Mouse (Mus musculus) heart, embryonic 11.5 days (tissue): Measurements from ENCODE around the gene Tln2. TPM values are rescaled to one million over a fixed set of nuclear protein-coding genes. Genes with fewer than 3 reads are reported as not detected.

Experiments used
- ATAC-seq: fragments of 200-750 bp; cut with Nextera tagmentation; replicated peaks from 2 replicates; pipeline ENCODE4 v1.8.0; 2017; ENCODE audit warnings: moderate library complexity; ENCODE audit not compliant: insufficient number of reproducible peaks, low FRiP score, low TSS enrichment
- H3K27ac ChIP-seq: fragments of 300-500 bp; sonication (generic); 2 replicates; pipeline ENCODE4 v1.5.1; 2014; ENCODE audit warnings: mild to moderate bottlenecking, low read depth, low read length
- H3K27me3 ChIP-seq: fragments of 300-500 bp; sonication (generic); 2 replicates; pipeline ENCODE4 v1.6.1; 2014; ENCODE audit warnings: mild to moderate bottlenecking, low read length, mixed read lengths; ENCODE audit not compliant: control insufficient read depth, insufficient read depth
- H3K36me3 ChIP-seq: fragments of 300-500 bp; sonication (generic); 2 replicates; pipeline ENCODE4 v1.6.1; 2014; ENCODE audit warnings: mild to moderate bottlenecking, low read length, moderate library complexity, mixed read lengths; ENCODE audit not compliant: control insufficient read depth, insufficient read depth
- H3K4me1 ChIP-seq: fragments of 300-500 bp; sonication (generic); 2 replicates; pipeline ENCODE4 v1.6.1; 2014; ENCODE audit warnings: low read length; ENCODE audit not compliant: control insufficient read depth, insufficient read depth
- H3K4me2 ChIP-seq: fragments of 300-500 bp; sonication (generic); 2 replicates; pipeline ENCODE4 v1.6.1; 2014; ENCODE audit warnings: mild to moderate bottlenecking, moderate library complexity
- H3K4me3 ChIP-seq: fragments of 300-500 bp; sonication (generic); 2 replicates; pipeline ENCODE4 v1.5.1; 2014; ENCODE audit warnings: low read depth, low read length
- H3K9ac ChIP-seq: fragments of 300-500 bp; sonication (generic); 2 replicates; pipeline ENCODE4 v1.6.1; 2014; ENCODE audit warnings: mild to moderate bottlenecking, low read depth, low read length, moderate library complexity
- H3K9me3 ChIP-seq: fragments of 300-500 bp; sonication (generic); replicated peaks from 2 replicates; pipeline ENCODE4 v1.6.1; 2016; ENCODE audit warnings: low read length; ENCODE audit not compliant: control insufficient read depth
- WGBS: fragments of 180-500 bp; shearing (Covaris S2); extraction: QIAGEN DNeasy Blood & Tissue Kit; methylation state at CpG from one replicate; pipeline ENCODE4 v1.1.7; 2014; ENCODE audit not compliant: insufficient replicate concordance; 5-methylcytosine and 5-hydroxymethylcytosine counted together
- polyA plus RNA-seq: library from polyadenylated mRNA; unstranded; fragments of >200 nt; fragmentation: Nextera tagmentation; extraction: Ambion mirVana; gene quantifications from 2 replicates; pipeline ENCODE4 v1.2.1, GENCODE M21; 2014

Tln2 gene
- polyA plus RNA-seq, 1 experiment from 2014 or later = 43.8 TPM

GRCm38 (mm10) chr9:67303986-67304385 is 255.5 kb downstream of the Tln2 start:
- no peak overlapping the region for H3K9ac ChIP-seq
- no peaks in the 10 kb centered on the region for H3K9me3 ChIP-seq
- no peak overlapping the region for H3K4me3 ChIP-seq
- H3K27ac ChIP-seq = no peak overlapping the region
- no peak overlapping the region for H3K4me2 ChIP-seq
- H3K36me3 ChIP-seq = peaks cover 3% of the 10 kb centered on the region; the same call in 1 of the 2 replicates
- H3K4me1 ChIP-seq = no peaks in the 10 kb centered on the region
- no peak for ATAC-seq
- no peaks in the 10 kb centered on the region for H3K27me3 ChIP-seq

DNA sequence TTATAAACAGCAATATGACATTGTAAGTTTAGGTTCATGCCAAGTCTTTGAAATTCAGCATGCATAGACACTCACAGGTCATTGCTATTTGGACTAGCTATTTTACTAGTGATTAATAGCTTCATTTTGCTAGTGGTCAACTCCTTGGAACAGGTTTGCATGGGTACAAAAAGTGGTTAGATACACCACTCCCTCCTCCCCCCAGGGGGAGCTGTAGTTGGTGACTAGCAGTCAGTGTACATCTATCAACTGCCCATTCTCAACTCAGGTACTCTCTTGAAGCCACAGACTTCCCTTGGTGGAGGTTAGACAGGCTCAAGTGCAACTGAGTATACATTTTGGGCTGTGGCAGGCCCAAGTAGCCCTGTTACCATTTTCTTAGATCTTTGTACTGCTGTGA is 256.5 kb downstream of the Tln2 start:
- Histone ChIP-seq H3K4me1 (no peaks in the 10 kb centered on the region), H3K4me3 (no peak overlapping the region), H3K9ac (no peak overlapping the region), H3K9me3 (no peaks in the 10 kb centered on the region), H3K4me2 (no peak overlapping the region), H3K27ac (no peak overlapping the region), H3K36me3 (peaks cover 3% of the 10 kb centered on the region; the same call in 1 of the 2 replicates), H3K27me3 (no peaks in the 10 kb centered on the region)
- no peak for ATAC-seq

DNA sequence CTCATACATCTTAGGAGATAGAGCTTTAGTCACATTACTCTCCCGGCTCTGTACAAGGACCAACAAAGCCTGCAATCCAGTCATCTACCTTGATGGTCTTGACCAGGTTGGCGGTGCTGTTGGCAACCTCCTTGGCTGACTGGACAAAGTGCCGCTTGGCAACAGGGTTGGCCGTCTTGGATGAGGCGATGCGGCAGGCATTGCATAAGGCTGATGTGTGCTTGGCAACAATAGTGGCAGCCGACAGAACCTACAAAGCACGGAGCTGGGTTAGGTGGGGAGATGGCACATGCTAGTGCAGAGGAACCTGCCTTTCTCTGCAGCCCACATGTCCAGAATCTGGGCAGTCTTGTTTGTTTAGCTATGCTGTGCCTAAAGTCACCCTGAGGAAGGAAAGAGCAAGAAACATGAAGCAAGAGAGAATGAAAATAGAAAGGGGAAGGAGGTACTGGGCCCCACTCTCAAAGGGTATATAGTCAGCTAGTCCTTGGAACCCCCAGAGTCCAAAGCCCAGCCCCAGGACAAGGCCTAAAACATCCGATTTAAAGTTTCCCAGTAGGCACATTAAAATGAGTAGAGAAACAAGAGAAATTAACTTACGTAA is 257.0 kb downstream of the Tln2 start:
- Histone ChIP-seq H3K4me1 (no peaks in the 10 kb centered on the region), H3K9me3 (no peaks in the 10 kb centered on the region), H3K4me3 (no peak overlapping the region), H3K27me3 (no peaks in the 10 kb centered on the region), H3K4me2 (no peak overlapping the region), H3K27ac (no peak overlapping the region), H3K9ac (no peak overlapping the region), H3K36me3 (peaks cover 3% of the 10 kb centered on the region; the same call in 1 of the 2 replicates)
- 90% methylated on average over 10 of the region's 10 CpGs for WGBS
- no peak for ATAC-seq

DNA sequence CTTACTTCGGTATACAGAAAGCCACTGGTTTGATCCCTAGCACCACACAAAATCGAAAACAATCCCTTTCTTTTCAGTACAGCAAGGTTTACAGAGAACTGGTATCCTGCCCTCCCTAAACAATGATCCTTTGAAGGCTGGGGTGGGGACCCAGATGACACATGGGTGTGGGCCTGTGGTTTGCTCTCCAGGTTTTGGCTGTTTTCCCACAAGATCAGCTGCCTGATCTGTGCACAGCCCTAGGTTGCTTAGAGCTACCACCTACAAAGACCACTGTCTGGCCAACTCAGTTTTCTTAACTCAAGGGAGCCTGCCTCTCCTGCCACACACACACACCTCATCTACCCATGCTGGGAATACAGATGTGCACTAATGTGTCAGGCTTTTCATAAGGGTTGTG is 257.9 kb downstream of the Tln2 start:
- no peak overlapping the region for H3K27ac ChIP-seq
- 84% methylated on average over 2 of the region's 2 CpGs for WGBS
- H3K27me3 ChIP-seq = no peaks in the 10 kb centered on the region
- ATAC-seq = no peak
- H3K4me2 ChIP-seq = no peak overlapping the region
- no peak overlapping the region for H3K9ac ChIP-seq
- no peaks in the 10 kb centered on the region for H3K9me3 ChIP-seq
- H3K4me3 ChIP-seq = no peak overlapping the region
- peaks cover 3% of the 10 kb centered on the region; the same call in 1 of the 2 replicates for H3K36me3 ChIP-seq
- H3K4me1 ChIP-seq = no peaks in the 10 kb centered on the region

DNA sequence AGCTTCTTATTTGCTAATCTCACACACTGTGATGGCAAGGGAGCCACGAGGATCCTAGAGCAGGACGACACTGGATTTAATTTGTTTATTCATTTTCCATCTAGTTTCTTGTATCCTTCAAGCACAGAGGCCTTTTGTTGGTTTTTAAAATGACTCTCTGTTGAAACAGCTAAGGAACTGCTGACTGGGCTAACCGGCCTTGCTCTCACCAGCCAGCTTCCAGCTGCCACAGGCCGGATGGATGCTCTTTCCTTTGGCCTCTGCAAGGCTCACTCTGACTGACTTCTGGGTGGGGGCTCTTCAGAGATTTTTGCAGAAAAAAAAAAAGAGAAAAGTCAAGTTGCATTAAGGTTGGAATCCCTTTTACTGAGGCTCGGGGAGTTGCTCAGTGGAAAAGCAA is 258.7 kb downstream of the Tln2 start:
- peaks cover 3% of the 10 kb centered on the region; the same call in 1 of the 2 replicates for H3K36me3 ChIP-seq

DNA sequence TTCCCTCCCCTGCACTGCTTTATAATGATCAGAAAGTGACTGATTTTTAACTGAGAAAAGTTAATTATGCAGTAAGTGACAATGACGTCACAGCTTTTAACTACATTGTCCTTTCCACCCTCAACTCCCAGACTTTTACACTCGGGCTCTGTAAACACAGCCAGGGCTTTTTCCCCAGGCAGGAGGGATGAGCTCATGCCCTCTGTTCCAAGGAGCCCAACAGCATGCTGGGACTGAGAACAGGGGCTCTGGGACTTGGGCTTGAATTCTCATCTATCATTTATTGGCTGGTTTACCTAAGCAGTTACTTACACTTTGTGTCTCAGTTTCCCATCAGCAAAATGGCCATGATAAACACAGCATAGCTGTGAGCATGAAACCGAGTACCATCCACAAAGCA is 259.2 kb downstream of the Tln2 start:
- WGBS = 62% methylated on average over 3 of the region's 3 CpGs
- Histone ChIP-seq H3K4me3 (no peak overlapping the region), H3K36me3 (peaks cover 6% of the 10 kb centered on the region; the same call in 1 of the 2 replicates), H3K9me3 (no peaks in the 10 kb centered on the region), H3K4me1 (no peaks in the 10 kb centered on the region), H3K27me3 (no peaks in the 10 kb centered on the region), H3K9ac (no peak overlapping the region), H3K4me2 (no peak overlapping the region), H3K27ac (no peak overlapping the region)
- ATAC-seq = no peak

More for the DNA sequence above, 258.7 kb downstream of the Tln2 start:
- Histone ChIP-seq H3K4me1 (no peaks in the 10 kb centered on the region), H3K4me2 (no peak overlapping the region), H3K4me3 (no peak overlapping the region), H3K9me3 (no peaks in the 10 kb centered on the region), H3K27ac (no peak overlapping the region), H3K27me3 (no peaks in the 10 kb centered on the region), H3K9ac (no peak overlapping the region)
- ATAC-seq = no peak
- 77% methylated on average over 5 of the region's 5 CpGs for WGBS

- no peak overlapping the region for H3K9ac ChIP-seq
- no peak for ATAC-seq
- no peaks in the 10 kb centered on the region for H3K9me3 ChIP-seq
- H3K36me3 ChIP-seq = peaks cover 6% of the 10 kb centered on the region; the same call in 1 of the 2 replicates
- H3K4me2 ChIP-seq = no peak overlapping the region
- no peaks in the 10 kb centered on the region for H3K4me1 ChIP-seq
- no peaks in the 10 kb centered on the region for H3K27me3 ChIP-seq
- no peak overlapping the region for H3K27ac ChIP-seq
- WGBS = 86% methylated on average over 6 of the region's 6 CpGs
- no peak overlapping the region for H3K4me3 ChIP-seq
Measured at GRCm38 (mm10) chr9:67299164-67299563, 260.3 kb downstream of the Tln2 start.

GRCm38 (mm10) chr9:67297236-67297889 is 262.1 kb downstream of the Tln2 start:
- H3K4me3 ChIP-seq = no peak overlapping the region
- H3K4me1 ChIP-seq = no peaks in the 10 kb centered on the region
- peaks cover 4% of the 10 kb centered on the region; the same call in 1 of the 2 replicates for H3K36me3 ChIP-seq
- no peaks in the 10 kb centered on the region for H3K9me3 ChIP-seq
- ATAC-seq = no peak
- 89% methylated on average over 6 of the region's 6 CpGs for WGBS
- H3K27ac ChIP-seq = no peak overlapping the region
- H3K27me3 ChIP-seq = no peaks in the 10 kb centered on the region
- no peak overlapping the region for H3K9ac ChIP-seq
- H3K4me2 ChIP-seq = no peak overlapping the region

GRCm38 (mm10) chr9:67287457-67287856 is 272.0 kb downstream of the Tln2 start:
- 69% methylated on average over 4 of the region's 4 CpGs for WGBS
- Histone ChIP-seq H3K4me1 (no peaks in the 10 kb centered on the region), H3K9ac (no peak overlapping the region), H3K4me3 (no peak overlapping the region), H3K36me3 (no peaks in the 10 kb centered on the region), H3K9me3 (no peaks in the 10 kb centered on the region), H3K27me3 (no peaks in the 10 kb centered on the region), H3K27ac (no peak overlapping the region), H3K4me2 (no peak overlapping the region)
- ATAC-seq = no peak
